Mouse (Mus musculus) embryonic facial prominence, embryonic 13.5 days (tissue): ENCODE measurements around the gene Tnfaip8l2. TPM values are rescaled to one million over a fixed set of nuclear protein-coding genes. Genes with fewer than 3 reads are reported as not detected.
A peak's percentile ranks its signal among the peaks of the same experiment; 100 is the strongest.

Source experiments
- ATAC-seq: fragments of 200-750 bp; cut with Nextera tagmentation; 2 replicates; pipeline ENCODE4 v1.8.0; 2017; ENCODE audit warnings: low read depth; ENCODE audit not compliant: insufficient number of reproducible peaks, insufficient read depth, low FRiP score, low TSS enrichment
- H3K27ac ChIP-seq: fragments of 300-500 bp; sonication (generic); 2 replicates; pipeline ENCODE4 v1.5.1; 2015; ENCODE audit warnings: moderate library complexity, mild to moderate bottlenecking, inconsistent platforms
- H3K27me3 ChIP-seq: fragments of 300-500 bp; sonication (generic); 2 replicates; pipeline ENCODE4 v1.6.1; 2015; ENCODE audit warnings: mild to moderate bottlenecking, inconsistent platforms
- H3K36me3 ChIP-seq: fragments of 300-500 bp; sonication (generic); 2 replicates; pipeline ENCODE4 v1.6.1; 2015; ENCODE audit warnings: mild to moderate bottlenecking, inconsistent platforms
- H3K4me1 ChIP-seq: fragments of 300-500 bp; sonication (generic); 2 replicates; pipeline ENCODE4 v1.6.1; 2015; ENCODE audit warnings: inconsistent platforms
- H3K4me2 ChIP-seq: fragments of 300-500 bp; sonication (generic); 2 replicates; pipeline ENCODE4 v1.6.1; 2015; ENCODE audit warnings: moderate library complexity, mild to moderate bottlenecking, inconsistent platforms
- H3K4me3 ChIP-seq: fragments of 300-500 bp; sonication (generic); 2 replicates; pipeline ENCODE4 v1.5.1; 2015; ENCODE audit warnings: mild to moderate bottlenecking, inconsistent platforms
- H3K9ac ChIP-seq: fragments of 300-500 bp; sonication (generic); 2 replicates; pipeline ENCODE4 v1.6.1; 2015; ENCODE audit warnings: mild to moderate bottlenecking, inconsistent platforms
- H3K9me3 ChIP-seq: fragments of 300-500 bp; sonication (generic); 2 replicates; pipeline ENCODE4 v1.6.1; 2016; ENCODE audit warnings: inconsistent platforms
- WGBS: fragments of 180-500 bp; shearing (Covaris S2); methylation state at CpG from one replicate; pipeline ENCODE4 v1.1.7; 2015; ENCODE audit warnings: mixed read lengths; 5-methylcytosine and 5-hydroxymethylcytosine counted together
- polyA plus RNA-seq: library from polyadenylated mRNA; unstranded; fragments of >200 nt; fragmentation: Nextera tagmentation; extraction: Ambion mirVana; gene quantifications from 2 replicates; pipeline ENCODE4 v1.2.1, GENCODE M21; 2015

Gene Tnfaip8l2
- 2.7 and 4.7 TPM in 2 replicates for polyA plus RNA-seq

DNA sequence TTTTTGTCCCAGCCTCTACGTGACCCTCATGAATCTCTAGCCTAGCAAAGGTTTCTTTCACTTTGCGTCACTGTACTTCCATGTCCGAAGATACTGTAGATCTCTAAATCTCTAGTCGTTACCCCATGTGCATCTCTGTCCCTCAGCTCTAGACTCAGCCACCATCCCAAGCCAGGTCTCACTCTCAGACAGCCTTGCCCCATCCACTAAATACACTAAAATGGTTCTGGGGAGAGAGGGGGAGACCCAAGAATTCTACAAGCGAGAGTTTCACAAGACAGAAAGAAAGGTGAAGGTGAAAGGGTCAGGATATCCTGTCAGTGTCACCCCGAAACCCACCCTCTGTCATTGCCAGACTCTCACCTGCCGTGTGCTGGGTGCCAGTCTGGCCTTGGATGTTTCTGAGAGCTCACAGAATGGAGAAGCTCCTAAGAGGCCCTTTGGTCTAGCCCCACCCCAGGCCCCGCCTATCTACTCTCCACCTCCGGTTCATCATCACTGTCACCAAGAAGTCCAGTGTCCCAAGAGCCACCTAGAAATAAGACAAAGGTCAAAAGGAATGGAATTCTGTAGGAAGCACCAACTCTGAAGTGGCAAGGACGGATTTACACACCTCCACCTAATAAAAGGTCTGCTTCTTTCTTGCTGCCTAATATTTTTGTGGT is at the start of gene Tnfaip8l2:
Tnfaip8l2 (minus strand) TSS at position 409 of the 665 bp plus-strand sequence.
- Histone ChIP-seq H3K36me3 (peaks cover 32% of the 10 kb centered on the region), H3K4me3 (no peak within 1 kb of the TSS), H3K9me3 (no peaks in the 10 kb centered on the region), H3K4me2 (no peak within 1 kb of the TSS), H3K27ac (no peak within 1 kb of the TSS), H3K4me1 (no peaks in the 10 kb centered on the region), H3K9ac (no peak within 1 kb of the TSS), H3K27me3 (no peaks in the 10 kb centered on the region)
- ATAC-seq, result no peak
- 81% methylated on average over 10 of the region's 10 CpGs for WGBS

DNA sequence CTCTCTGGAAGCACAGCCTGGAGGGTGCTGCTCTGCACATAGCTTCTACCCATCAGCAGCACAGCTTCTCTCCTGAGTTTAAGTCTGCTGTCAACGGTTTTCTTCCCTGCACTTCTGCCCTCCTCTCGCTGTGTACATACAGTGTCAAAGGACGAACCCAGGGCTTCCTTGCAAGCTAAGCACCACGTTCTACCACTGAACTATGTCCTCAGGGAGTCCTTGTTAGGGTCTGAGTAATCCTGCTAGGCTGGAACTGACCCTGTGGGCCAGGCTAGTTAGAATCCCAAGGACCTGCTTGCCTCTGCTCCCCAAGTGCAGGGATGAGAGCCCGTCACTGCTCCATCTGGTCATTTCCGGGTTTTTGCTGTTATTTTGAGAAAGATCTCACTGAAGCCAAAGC is 44.7 kb upstream of the Tnfaip8l2 start:
- WGBS, result 90% methylated on average over 6 of the region's 6 CpGs
- H3K9me3 ChIP-seq, result no peaks in the 10 kb centered on the region
- no peak overlapping the region for H3K27ac ChIP-seq
- ATAC-seq, result no peak
- no peak overlapping the region for H3K4me2 ChIP-seq
- H3K4me3 ChIP-seq, result no peak overlapping the region
- no peaks in the 10 kb centered on the region for H3K4me1 ChIP-seq
- H3K9ac ChIP-seq, result no peak overlapping the region
- peaks cover 79% of the 10 kb centered on the region for H3K36me3 ChIP-seq
- H3K27me3 ChIP-seq, result no peaks in the 10 kb centered on the region

DNA sequence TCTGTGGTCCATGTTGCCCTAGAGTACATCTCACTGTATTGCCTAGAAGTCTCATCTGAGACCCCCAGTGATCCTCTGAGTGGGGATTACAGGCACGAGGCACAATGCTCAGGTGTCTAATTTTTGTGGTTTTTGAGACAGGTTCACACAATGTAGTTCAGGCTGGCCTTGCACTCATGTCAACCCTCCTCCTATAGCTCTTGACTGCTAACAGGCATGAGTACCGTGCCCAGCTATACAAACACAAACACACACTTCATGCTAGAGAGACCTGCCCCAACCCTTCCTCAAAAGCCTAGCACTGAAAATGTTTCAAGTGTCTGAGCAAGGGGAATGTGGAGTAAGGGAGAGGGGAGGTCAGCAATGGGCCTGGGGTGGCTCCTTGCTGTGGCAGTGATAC is 43.9 kb upstream of the Tnfaip8l2 start:
- Histone ChIP-seq H3K36me3 (peaks cover 78% of the 10 kb centered on the region), H3K27ac (no peak overlapping the region), H3K4me1 (no peaks in the 10 kb centered on the region), H3K4me3 (no peak overlapping the region), H3K27me3 (no peaks in the 10 kb centered on the region), H3K9ac (no peak overlapping the region), H3K9me3 (no peaks in the 10 kb centered on the region), H3K4me2 (no peak overlapping the region)
- WGBS, result 87% methylated on average over 2 of the region's 2 CpGs
- no peak for ATAC-seq

DNA sequence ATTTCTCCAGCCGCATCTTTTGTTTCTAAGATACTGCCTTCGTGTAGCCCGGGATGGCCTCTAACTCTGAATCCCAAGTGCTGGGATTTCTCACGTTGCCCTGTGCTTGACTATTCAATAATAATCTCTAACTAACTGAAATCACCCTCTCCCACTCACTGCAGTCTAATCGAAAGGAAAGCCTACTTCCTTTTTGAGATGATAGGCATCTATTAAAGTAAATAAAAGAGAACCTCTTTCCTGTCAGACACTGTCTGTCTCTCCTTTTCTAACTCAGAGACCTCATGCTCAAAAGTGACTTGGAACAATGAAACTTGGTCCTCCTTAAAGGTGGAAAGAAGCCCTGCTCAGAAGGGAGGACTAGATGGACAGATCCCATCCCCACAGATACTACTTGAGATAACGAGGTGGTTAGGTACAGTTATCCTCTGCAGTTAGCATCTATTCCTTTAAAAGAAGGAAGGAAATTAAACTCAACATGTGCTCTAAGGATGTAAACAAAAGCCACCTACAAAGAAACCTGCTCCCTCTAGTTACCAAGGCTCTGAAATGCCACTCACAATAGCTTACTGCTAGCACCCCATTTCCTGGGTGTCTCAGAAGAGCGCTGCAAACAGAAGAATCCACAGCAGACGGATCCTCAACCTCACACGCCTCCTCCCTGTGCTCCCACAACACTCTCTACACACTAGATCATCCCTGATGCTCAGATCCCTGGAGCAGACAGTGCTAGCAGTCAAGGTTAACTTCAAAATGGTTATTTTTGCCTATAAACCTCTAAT is 42.8 kb upstream of the Tnfaip8l2 start:
- no peak for ATAC-seq
- Histone ChIP-seq H3K27ac (no peak overlapping the region), H3K4me3 (no peak overlapping the region), H3K9ac (no peak overlapping the region), H3K4me1 (no peaks in the 10 kb centered on the region), H3K36me3 (peaks cover 73% of the 10 kb centered on the region), H3K9me3 (no peaks in the 10 kb centered on the region), H3K4me2 (no peak overlapping the region), H3K27me3 (no peaks in the 10 kb centered on the region)
- WGBS, result 94% methylated on average over 9 of the region's 9 CpGs

DNA sequence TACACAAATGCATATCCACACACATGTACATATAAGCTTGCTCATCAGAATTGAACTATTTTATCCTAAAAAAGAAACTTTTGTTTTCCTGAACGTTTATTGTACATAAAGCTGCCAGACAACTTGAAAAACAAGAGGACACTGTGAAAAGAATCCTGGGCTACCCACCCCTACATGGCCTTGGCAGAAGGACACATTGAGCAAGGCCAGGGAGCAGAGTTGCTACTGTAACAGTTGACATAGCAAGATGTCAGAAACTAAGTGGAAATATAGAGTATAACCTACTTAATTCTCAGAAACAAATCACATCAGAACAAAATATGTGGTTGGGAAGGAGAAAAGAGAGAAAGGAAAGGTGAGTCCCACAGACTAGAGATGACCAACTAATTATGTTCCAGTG is 39.7 kb upstream of the Tnfaip8l2 start:
- no peaks in the 10 kb centered on the region for H3K27me3 ChIP-seq
- WGBS, result 64% methylated on average over 1 of the region's 1 CpGs
- peaks cover 42% of the 10 kb centered on the region for H3K36me3 ChIP-seq
- no peak overlapping the region for H3K4me3 ChIP-seq
- no peak for ATAC-seq
- H3K27ac ChIP-seq, result no peak overlapping the region
- no peaks in the 10 kb centered on the region for H3K4me1 ChIP-seq
- H3K9me3 ChIP-seq, result no peaks in the 10 kb centered on the region
- no peak overlapping the region for H3K4me2 ChIP-seq
- H3K9ac ChIP-seq, result no peak overlapping the region

DNA sequence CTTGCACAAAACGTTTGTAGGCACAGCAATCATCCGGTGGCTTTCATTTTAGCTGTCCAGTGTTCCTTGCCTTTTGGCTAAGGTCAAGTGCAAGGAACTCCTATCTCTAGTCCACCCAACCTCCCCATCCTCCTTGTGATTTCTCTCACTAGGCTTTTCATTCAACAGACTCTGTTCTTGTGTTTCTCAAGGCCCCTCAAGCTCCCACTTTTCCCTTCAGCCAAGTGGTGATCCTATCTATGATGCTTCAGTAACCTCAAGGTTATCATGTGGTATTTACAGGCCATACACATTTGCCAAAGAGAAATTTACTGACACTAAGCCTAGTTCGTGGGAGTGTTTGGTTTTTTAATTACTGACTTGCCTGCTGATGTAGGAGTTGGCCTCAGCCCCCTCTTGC is 37.7 kb upstream of the Tnfaip8l2 start:
- H3K4me3 ChIP-seq, result no peak overlapping the region
- ATAC-seq, result no peak
- no peak overlapping the region for H3K27ac ChIP-seq
- WGBS, result 71% methylated on average over 3 of the region's 3 CpGs
- no peak overlapping the region for H3K9ac ChIP-seq
- H3K9me3 ChIP-seq, result no peaks in the 10 kb centered on the region
- H3K4me2 ChIP-seq, result no peak overlapping the region
- no peaks in the 10 kb centered on the region for H3K4me1 ChIP-seq
- H3K27me3 ChIP-seq, result no peaks in the 10 kb centered on the region; the same call in 1 of the 2 replicates
- peaks cover 23% of the 10 kb centered on the region for H3K36me3 ChIP-seq

DNA sequence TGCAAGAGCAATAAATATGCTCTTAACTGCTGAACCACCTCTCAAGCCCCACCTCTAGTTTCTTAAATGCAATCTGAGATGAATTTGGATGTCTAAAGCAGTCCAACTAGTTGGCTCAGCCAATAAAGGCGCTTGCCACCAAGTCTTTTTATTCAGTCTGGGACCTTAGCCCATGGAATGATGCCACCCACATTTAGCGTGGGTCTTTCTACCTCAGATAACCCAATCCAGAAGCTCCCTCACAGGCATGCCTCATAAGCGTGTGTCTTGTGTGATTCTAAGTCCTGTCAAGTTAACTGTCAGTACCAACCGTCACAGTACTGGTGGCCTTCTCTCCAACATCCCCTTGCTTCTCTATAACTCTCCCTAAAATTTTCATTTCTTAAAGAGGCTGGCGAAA is 36.8 kb upstream of the Tnfaip8l2 start:
- no peak for ATAC-seq
- WGBS, result 79% methylated on average over 5 of the region's 5 CpGs
- H3K4me3 ChIP-seq, result no peak overlapping the region
- no peak overlapping the region for H3K27ac ChIP-seq
- H3K4me1 ChIP-seq, result peaks cover 4% of the 10 kb centered on the region
- peaks cover 3% of the 10 kb centered on the region for H3K27me3 ChIP-seq
- H3K4me2 ChIP-seq, result no peak overlapping the region
- peaks cover 14% of the 10 kb centered on the region for H3K36me3 ChIP-seq
- H3K9ac ChIP-seq, result no peak overlapping the region
- no peaks in the 10 kb centered on the region for H3K9me3 ChIP-seq

DNA sequence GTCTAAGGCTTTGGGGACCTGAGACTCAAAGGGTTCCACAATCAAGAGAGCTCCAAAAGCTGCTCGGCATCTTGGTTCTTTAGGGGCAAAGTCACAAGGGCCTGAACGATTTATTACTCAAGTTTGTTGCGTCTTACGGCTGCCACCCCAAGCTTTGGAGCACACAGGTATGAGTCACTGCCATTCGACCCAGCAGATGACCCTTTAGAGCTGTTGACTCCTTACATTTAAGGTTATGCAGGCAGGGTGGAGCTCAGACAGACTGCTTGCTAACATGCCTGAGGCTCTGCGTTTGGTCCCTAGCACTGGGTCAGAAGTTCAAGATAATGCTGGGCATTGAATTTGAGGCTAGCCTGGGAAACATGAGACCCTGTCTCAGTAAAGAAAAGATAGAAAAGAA is 35.4 kb upstream of the Tnfaip8l2 start:
- H3K36me3 ChIP-seq, result peaks cover 11% of the 10 kb centered on the region
- H3K4me3 ChIP-seq, result no peak overlapping the region
- ATAC-seq, result no peak
- no peaks in the 10 kb centered on the region for H3K9me3 ChIP-seq
- peaks cover 17% of the 10 kb centered on the region for H3K4me1 ChIP-seq
- no peak overlapping the region for H3K9ac ChIP-seq
- no peak overlapping the region for H3K27ac ChIP-seq
- peaks cover 17% of the 10 kb centered on the region for H3K27me3 ChIP-seq
- H3K4me2 ChIP-seq, result no peak overlapping the region
- 72% methylated on average over 6 of the region's 6 CpGs for WGBS

DNA sequence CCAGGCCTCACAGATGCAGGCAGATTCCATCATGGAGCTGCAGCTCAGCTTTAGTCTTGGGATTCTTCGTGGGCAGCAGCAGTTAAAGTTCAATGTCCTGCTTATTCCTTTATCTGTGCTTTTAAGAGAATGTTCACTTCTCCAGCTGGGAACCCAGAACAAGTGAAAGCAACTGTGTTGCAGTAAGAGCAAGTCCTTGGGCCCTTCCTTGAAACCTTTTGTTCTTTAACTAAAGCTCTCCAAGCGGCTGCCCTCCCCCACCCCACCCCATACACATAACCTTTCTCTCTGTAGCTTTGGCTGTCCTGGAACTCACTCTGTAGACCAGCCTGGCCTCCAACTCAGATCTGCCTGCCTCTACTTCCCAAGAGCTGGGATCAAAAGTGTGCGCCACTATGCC is 34.3 kb upstream of the Tnfaip8l2 start:
- Histone ChIP-seq H3K9me3 (no peaks in the 10 kb centered on the region), H3K36me3 (peaks cover 21% of the 10 kb centered on the region), H3K27me3 (peaks cover 28% of the 10 kb centered on the region), H3K4me2 (no peak overlapping the region), H3K9ac (no peak overlapping the region), H3K27ac (no peak overlapping the region), H3K4me3 (no peak overlapping the region), H3K4me1 (peaks cover 19% of the 10 kb centered on the region)
- 62% methylated on average over 3 of the region's 3 CpGs for WGBS
- ATAC-seq, result no peak

DNA sequence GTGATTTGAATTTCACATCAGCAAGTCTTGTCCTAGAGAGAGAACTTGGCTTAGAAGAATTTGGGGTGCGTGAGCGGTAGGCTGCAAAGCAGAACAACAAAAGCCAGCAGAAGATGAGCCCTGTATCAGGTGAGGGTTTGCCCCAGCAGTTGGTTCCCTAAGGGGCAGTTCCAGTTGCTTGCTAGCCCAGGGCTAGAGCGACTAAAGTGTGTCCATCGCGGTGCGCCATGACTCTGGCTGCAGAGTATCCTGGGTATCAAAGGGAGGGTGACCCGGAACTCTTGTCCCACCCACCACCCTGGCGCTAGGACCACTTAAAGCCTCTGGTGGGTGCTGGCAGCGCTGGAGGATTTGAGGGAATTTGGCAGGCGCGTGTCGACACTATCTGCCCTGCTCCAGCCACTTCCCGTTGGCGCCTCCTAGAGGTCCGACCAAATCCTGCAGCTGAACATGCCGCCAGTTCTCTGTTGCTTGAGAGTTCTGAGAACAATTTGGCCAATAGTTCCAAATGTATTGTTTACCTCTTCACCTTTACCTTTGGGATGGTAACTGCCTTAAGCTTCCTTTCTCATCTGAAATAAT is 31.9 kb upstream of the Tnfaip8l2 start:
- Histone ChIP-seq H3K9ac (no peak overlapping the region), H3K4me3 (peak overlapping the region; percentile 32; the same call in 1 of the 2 replicates), H3K27ac (no peak overlapping the region), H3K27me3 (peaks cover 51% of the 10 kb centered on the region), H3K4me2 (peak overlapping the region; percentile 53), H3K9me3 (no peaks in the 10 kb centered on the region), H3K36me3 (peaks cover 45% of the 10 kb centered on the region), H3K4me1 (peaks cover 19% of the 10 kb centered on the region)
- WGBS, result 8% methylated on average over 16 of the region's 16 CpGs
- ATAC-seq, result no peak

DNA sequence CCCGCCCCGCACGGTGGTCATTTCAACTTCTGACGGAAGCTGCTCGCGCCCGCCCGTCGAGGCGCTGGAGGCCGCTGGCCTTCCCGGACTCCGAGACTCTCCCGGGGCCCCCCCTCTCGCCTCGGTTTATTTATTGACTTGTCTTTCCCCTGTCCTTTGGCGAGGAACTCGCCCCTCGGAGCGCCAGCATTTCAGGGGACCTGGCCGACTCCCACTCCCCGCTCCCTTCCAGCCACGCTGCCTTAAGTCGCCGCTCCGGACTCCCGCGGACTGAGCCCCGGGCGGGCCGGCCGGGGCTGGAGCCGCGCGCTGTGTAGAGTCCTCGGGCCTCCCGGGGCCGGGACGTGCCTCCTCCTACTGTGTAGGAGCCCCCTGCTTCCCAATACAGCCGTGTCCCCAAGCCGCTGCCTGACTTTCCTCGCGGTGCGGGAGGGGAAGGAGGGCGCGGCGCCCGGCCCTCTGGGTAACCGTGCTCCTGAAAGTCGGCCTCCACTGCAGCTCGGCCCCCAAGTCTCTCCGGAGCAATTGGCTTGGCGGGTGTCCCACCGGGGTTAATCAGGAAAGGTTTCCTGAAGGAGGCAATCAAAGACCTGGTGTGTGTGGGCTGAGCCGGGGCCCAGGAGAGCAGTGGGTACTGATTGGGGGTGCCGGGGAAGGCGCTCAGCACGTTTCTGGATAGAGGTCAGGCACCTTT is 31.2 kb upstream of the Tnfaip8l2 start:
- Histone ChIP-seq H3K4me3 (peak overlapping the region; percentile 32), H3K9me3 (no peaks in the 10 kb centered on the region), H3K36me3 (peaks cover 52% of the 10 kb centered on the region), H3K4me1 (peaks cover 19% of the 10 kb centered on the region), H3K27me3 (peaks cover 51% of the 10 kb centered on the region), H3K9ac (peak overlapping the region; percentile 65), H3K4me2 (peak overlapping the region; percentile 53), H3K27ac (no peak overlapping the region)
- peak; percentile 35; the same call in 1 of the 2 replicates for ATAC-seq
- WGBS, result 16% methylated on average over 57 of the region's 58 CpGs
